ENCODE assay signal across 8 mouse cellular contexts in the genomic region with DNA sequence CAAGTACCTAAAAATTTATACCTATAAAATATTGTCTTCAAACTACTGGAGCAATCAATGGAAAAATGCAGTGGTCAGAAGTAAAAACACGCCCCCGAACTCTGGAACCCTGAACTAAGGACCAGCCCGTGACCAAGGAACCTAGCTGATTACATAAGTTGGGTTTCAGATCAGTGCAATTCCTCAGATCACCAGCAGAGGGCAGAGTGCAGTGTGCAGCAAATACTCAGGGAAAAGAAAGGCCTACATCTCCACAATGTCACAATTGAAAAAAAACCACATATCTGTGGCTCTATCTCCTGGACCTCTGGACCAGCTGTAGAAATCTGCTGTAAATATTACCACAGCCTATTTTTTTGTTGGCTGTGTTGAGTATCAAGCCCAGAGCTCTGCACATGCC. TPM values are rescaled to one million over a fixed set of nuclear protein-coding genes. Genes with fewer than 3 reads are reported as not detected.
DNase-seq lines count a peak whose midpoint lies in the region; ATAC-seq lines count a peak whose summit lies in the region.

No protein-coding gene starts in this region.

- intact Hi-C loops in gastrocnemius, postnatal 36 days (cut with DNase I): no loop called here

- ATAC-seq in CD4-positive, CD25-positive, alpha-beta regulatory T cell, adult 4 months: peak; percentile 30
- no peak for ATAC-seq in activated CD4-positive, CD25-positive, alpha-beta regulatory T cell, adult 4 months

- DNase-seq in R1 (ENCODE audit: low read depth, low spot score): peak; percentile 80
- peak; percentile 86 to 91 for DNase-seq in cerebellum, postnatal 25 days
- peak; percentile 46 to 80 for DNase-seq in gastrocnemius, postnatal 36 days
- peak; percentile 85 for DNase-seq in layer of hippocampus, adult 9-10 months (ENCODE audit: low spot score)
- DNase-seq in lung, postnatal 25 days (ENCODE audit: low spot score): peak; percentile 87
- DNase-seq in right cerebral cortex, postnatal 36 days (ENCODE audit: low spot score in 2 of 2): peak; percentile 46 to 59

RNA-seq across cellular contexts. Expression of a gene that starts 13.1 kb away (rescaled TPM):
- polyA plus RNA-seq in CD4-positive, CD25-positive, alpha-beta regulatory T cell, adult 4 months (2017; shearing (Covaris generic)): 10 to 100 TPM; 15.1 to 17.6 TPM
- 10 to 100 TPM; 27.1 to 28.7 TPM for total RNA-seq in gastrocnemius, postnatal 36 days (2021)
- polyA plus RNA-seq in activated CD4-positive, CD25-positive, alpha-beta regulatory T cell, adult 4 months (2017; shearing (Covaris generic)): 10 to 100 TPM; 11.0 to 11.2 TPM
